Mouse (Mus musculus): ENCODE results near the gene Coq6.

Gene Coq6

GRCm38 (mm10) chr12:84396947-84397679 lies 35.7 kb downstream of the Coq6 start:
- DNase-seq (ENCODE audit: low spot score) = no peak

- no peak for DNase-seq (ENCODE audit: low spot score)
Observed at GRCm38 (mm10) chr12:84397685-84398084, 36.2 kb downstream of the Coq6 start.

DNA sequence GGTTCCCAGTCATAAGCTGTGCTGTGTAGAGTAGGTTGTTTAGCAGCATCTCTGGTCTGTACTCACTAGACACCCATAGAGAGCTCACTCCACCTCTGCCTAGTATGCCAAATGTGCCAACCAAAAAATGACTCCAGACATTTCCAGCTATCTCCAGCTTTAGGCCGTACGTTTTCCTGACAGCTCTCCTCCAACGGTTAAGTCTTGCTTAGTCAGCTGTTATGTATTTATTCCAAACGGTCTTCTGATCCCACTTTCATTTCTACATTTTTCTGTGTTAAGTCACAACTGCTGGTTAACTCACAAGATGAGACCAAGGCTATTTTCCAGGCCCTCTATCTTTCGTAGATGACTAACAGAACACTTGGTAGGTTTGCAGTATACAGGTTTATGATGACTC lies 37.2 kb downstream of the Coq6 start:
- no peak for DNase-seq (ENCODE audit: low spot score)

- DNase-seq (ENCODE audit: low spot score) = peak; percentile 35
Observed at GRCm38 (mm10) chr12:84399135-84399534, 37.7 kb downstream of the Coq6 start.

GRCm38 (mm10) chr12:84399663-84400062 lies 38.2 kb downstream of the Coq6 start:
- peak; percentile 20 for DNase-seq (ENCODE audit: low spot score)

- DNase-seq (ENCODE audit: low spot score) = no peak
Observed at GRCm38 (mm10) chr12:84400068-84400467, 38.6 kb downstream of the Coq6 start.

DNA sequence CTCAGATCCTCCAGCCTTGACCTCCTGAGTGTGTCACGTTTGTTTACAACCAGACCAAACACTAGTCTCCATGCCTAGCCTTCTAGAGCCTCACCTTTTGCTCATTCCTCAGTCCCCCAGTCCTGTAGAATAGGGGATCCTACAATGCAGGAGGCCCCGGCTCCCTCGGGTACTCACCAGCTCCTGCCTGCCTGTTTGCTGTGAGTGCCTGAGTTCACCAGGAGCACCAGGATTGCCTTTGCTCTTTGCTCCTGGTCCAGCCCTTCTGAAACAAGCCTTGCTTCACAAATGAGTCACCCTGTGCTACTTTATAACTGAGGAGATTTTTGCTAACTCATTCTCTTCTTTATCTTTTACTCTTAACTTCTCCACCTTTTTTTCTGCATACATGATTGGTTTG lies 39.2 kb downstream of the Coq6 start:
- peak; percentile 31 for DNase-seq (ENCODE audit: low spot score)

DNA sequence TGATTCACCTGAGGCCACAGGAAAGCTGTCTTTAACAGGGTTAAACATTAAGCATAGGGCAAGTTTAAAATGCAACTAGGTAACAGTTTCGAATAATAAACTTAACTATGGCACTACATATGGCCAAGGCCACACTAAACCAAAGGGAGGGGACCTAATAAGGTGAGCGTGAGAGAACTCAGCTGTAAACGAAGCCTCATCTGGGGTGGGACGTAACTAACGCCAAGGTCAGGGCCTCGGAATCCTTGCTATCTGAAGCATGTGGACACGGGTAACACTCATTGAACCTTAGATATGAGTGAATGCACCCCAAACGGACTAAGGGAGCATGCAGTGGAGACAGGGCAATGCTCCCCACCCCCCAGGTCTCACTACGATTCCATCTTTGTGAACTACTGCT lies 41.5 kb downstream of the Coq6 start:
- no peak for DNase-seq (ENCODE audit: low spot score)

DNA sequence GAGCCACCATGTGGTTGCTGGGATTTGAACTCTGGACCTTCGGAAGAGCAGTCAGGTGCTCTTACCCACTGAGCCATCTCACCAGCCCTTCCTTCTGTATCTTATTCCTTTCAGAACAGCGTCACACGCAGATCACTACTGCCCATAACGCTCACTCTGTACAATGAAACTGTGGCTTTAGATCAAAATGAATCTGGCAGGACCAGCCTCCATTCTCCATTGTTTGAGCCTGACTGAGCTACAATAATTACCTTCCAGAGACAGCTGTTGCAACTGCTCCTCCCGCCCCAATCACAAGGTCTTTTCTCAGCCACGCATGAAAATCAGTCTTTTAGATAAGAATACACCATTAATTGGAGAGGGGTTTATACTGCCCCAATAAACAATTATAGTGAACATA lies 43.1 kb downstream of the Coq6 start:
- no peak for DNase-seq (ENCODE audit: low spot score)

DNA sequence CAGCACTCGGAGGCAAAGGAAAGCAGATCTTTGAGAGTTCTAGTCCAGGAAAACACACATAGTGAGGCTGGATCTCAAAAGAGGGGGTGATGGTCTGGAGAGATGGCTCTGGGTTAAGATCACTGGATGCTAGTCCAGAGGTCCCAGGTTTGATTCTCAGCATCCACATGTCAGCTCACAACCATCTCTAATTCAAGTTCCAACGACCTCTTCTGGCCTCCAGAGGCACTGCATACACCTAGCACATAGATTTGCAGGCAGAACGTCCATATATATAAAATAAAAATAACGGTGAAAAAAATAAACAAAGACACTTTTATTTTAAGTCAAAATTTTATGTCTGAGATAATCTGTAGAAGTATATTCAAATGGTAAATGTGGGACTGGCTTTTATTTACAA lies 45.8 kb downstream of the Coq6 start:
- DNase-seq (ENCODE audit: low spot score) = no peak

- peak; percentile 17 for DNase-seq (ENCODE audit: low spot score)
Observed at GRCm38 (mm10) chr12:84407874-84408818, 46.7 kb downstream of the Coq6 start.

DNA sequence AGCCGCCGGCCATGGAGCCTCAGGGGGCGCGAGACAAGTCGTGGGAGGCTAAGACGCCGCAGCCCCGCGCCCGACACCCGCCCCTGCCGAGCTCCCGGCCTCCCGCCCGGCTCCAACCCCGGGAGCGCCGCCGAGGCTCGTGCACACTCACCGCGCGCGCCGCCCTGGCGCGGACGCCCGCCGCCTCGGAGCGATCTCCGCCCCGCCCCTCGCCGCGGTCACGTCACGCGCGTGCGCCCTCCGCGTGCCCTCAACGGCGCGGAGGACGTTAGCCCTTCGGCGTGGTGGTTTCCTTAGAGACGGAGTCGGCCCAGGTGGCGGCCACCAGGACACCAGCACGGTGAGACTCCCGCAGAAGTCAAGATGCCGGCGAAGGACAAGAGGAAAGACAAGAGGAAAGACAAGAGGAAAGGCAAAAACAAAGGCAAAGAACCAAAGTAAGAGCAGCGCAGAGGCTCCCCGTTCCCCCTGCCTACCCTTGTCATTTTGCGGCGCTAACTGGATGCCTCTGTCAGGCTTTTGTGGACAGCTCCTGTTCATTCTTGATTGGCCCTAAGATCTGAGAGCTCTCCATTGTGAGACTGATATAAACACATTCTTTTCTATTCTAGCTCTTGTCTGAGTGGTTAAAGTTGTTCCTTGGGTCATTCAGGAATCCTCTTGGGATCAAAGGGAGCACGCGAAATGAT lies 47.5 kb downstream of the Coq6 start, which contains the start of the genes Entpd5 and Bbof1:
TSS of gene Entpd5 (minus strand) at position 211 of the 689 bp plus-strand sequence.
TSS of gene Bbof1 (plus strand) at position 253 of the 689 bp plus-strand sequence.
- peak; percentile 90 for DNase-seq (ENCODE audit: low spot score)

- DNase-seq (ENCODE audit: low spot score) = peak; percentile 83
Observed at GRCm38 (mm10) chr12:84416834-84417604, 55.6 kb downstream of the Coq6 start, which contains the start of gene Rnf113a2. Gene Rnf113a2, plus strand, starts transcription at chr12:84417196.

DNA sequence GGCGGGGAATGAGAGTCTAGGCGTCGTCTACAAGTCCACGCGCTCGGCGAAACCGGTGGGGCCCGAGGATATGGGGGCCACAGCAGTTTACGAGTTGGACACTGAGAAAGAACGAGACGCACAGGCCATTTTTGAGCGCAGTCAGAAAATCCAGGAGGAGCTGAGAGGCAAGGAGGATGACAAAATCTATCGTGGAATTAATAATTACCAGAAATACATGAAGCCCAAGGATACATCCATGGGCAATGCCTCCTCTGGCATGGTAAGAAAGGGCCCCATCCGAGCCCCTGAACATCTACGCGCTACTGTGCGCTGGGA lies 56.1 kb downstream of the Coq6 start:
- DNase-seq (ENCODE audit: low spot score) = no peak
